ENCODE assay signal across 23 mouse cellular contexts in the genomic region with DNA sequence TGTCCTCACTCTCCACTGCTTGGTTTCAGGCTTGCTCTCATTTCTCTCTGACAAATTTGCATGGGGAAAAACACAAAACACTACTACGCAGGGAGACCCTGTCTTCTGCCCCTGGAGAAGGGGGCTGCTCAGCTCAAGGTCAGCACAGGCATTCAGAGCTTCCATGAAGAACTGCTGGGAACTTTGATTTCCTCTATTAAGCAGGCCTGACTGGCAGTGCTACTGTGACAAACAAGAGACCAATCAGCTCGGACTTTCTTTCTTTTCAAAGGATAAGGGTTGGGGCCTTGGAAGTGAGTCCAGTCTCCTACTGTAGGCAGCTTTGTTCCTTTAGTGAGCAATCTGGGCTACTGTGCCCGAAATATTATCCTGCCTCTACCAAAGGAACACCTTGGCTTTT.
DNase-seq lines count a peak whose midpoint lies in the region; ATAC-seq and TF ChIP-seq lines count a peak whose summit lies in the region.
"Had no signal": no experiment of that assay in that cellular context is flagged by ENCODE, and none has a peak within 500 bp of the region (broad histone marks: within the 10 kb centered on the region; RNA-seq: fewer than 3 reads in every experiment).

No protein-coding gene starts in this region.

- ATAC-seq in midbrain, embryonic 11.5 days (ENCODE audit: low FRiP score), result no peak; the same call in 1 of the 2 replicates
- no peak for ATAC-seq in midbrain, embryonic 14.5 days (ENCODE audit: low FRiP score, low TSS enrichment)
- peak; percentile 70; the same call in 1 of the 2 replicates for ATAC-seq in forebrain, embryonic 16.5 days
- ATAC-seq in hindbrain, postnatal 0 days, result 0 out of 2 replicates have a peak, but pooled peaks have one; percentile 35
- no peak for ATAC-seq in kidney, embryonic 16.5 days (ENCODE audit: low FRiP score, low TSS enrichment)
- ATAC-seq: inflammation-experienced regulatory T-cells, adult 6 months; liver, postnatal 0 days had no signal

- H3K4me3 ChIP-seq in midbrain, embryonic 11.5 days (ENCODE audit: low read depth, low read length), result no peak overlapping the region
- no peak overlapping the region for H3K4me3 ChIP-seq in midbrain, embryonic 14.5 days (replicated peaks; ENCODE audit: low read depth, low read length)
- no peak overlapping the region for H3K4me3 ChIP-seq in embryonic facial prominence, embryonic 10.5 days
- no peak overlapping the region for H3K4me3 ChIP-seq in forebrain, embryonic 16.5 days (replicated peaks; ENCODE audit: low read length)
- H3K4me3 ChIP-seq in hindbrain, postnatal 0 days (ENCODE audit: low read length), result no peak overlapping the region
- H3K4me3 ChIP-seq in kidney, embryonic 16.5 days (ENCODE audit: low read length), result no peak overlapping the region
- H3K4me3 ChIP-seq: embryonic facial prominence, embryonic 12.5 days; heart, embryonic 15.5 days; neural tube, embryonic 15.5 days had no signal

- H3K27me3 ChIP-seq in midbrain, embryonic 11.5 days (ENCODE audit: control insufficient read depth, insufficient read depth, low read length), result peaks cover 3% of the 10 kb centered on the region; the same call in 1 of the 2 replicates
- no peaks in the 10 kb centered on the region for H3K27me3 ChIP-seq in midbrain, embryonic 14.5 days (ENCODE audit: control insufficient read depth, insufficient read depth, low read length)
- H3K27me3 ChIP-seq in embryonic facial prominence, embryonic 10.5 days (replicated peaks; ENCODE audit: low read depth, poor library complexity, severe bottlenecking), result peaks cover 13% of the 10 kb centered on the region
- no peaks in the 10 kb centered on the region for H3K27me3 ChIP-seq in forebrain, embryonic 16.5 days (replicated peaks; ENCODE audit: control insufficient read depth, insufficient read depth, low read length)
- H3K27me3 ChIP-seq in hindbrain, postnatal 0 days (ENCODE audit: insufficient read depth, low read length), result no peaks in the 10 kb centered on the region; the same call in 1 of the 2 replicates
- H3K27me3 ChIP-seq in kidney, embryonic 16.5 days (ENCODE audit: insufficient read depth, low read length), result no peaks in the 10 kb centered on the region
- H3K27me3 ChIP-seq: embryonic facial prominence, embryonic 12.5 days; neural tube, embryonic 15.5 days had no signal

- H3K9ac ChIP-seq in midbrain, embryonic 11.5 days (ENCODE audit: low read length), result no peak overlapping the region
- no peak overlapping the region for H3K9ac ChIP-seq in midbrain, embryonic 14.5 days (replicated peaks; ENCODE audit: low read length)
- no peak overlapping the region for H3K9ac ChIP-seq in forebrain, embryonic 16.5 days (replicated peaks; ENCODE audit: low read depth, low read length)
- no peak overlapping the region for H3K9ac ChIP-seq in hindbrain, postnatal 0 days (replicated peaks; ENCODE audit: low read length)
- H3K9ac ChIP-seq in kidney, embryonic 16.5 days (replicated peaks; ENCODE audit: low read length), result no peak overlapping the region
- H3K9ac ChIP-seq: embryonic facial prominence, embryonic 12.5 days; heart, embryonic 15.5 days; liver, postnatal 0 days; neural tube, embryonic 15.5 days had no signal

- DNase-seq in midbrain, embryonic 11.5 days (ENCODE audit: low spot score, missing footprints), result peak; percentile 85
- no peak for DNase-seq in midbrain, embryonic 14.5 days
- no peak for DNase-seq in embryonic facial prominence, embryonic 10.5 days (ENCODE audit: low spot score)
- no peak for DNase-seq in hindbrain, postnatal 0 days (ENCODE audit: low spot score)
- DNase-seq in cerebellum, postnatal 25 days, result no peak
- DNase-seq: adrenal gland, postnatal 14 days; cerebellum, adult 9-10 months; gastrocnemius, postnatal 36 days; heart, postnatal 36 days; kidney, adult 18-20 months; liver, postnatal 0 days; lung, postnatal 14 days; right cerebral cortex, adult 18-20 months; right cerebral cortex, postnatal 4 days; thymus, postnatal 36 days had no signal

- no peaks in the 10 kb centered on the region for H3K36me3 ChIP-seq in midbrain, embryonic 11.5 days (ENCODE audit: control insufficient read depth, insufficient read depth, low read length)
- no peaks in the 10 kb centered on the region for H3K36me3 ChIP-seq in midbrain, embryonic 14.5 days (ENCODE audit: control insufficient read depth, insufficient read depth, low read length)
- peaks cover 8% of the 10 kb centered on the region; the same call in 1 of the 2 replicates for H3K36me3 ChIP-seq in embryonic facial prominence, embryonic 10.5 days (replicated peaks)
- no peaks in the 10 kb centered on the region for H3K36me3 ChIP-seq in forebrain, embryonic 16.5 days (ENCODE audit: control insufficient read depth, insufficient read depth)
- H3K36me3 ChIP-seq in hindbrain, postnatal 0 days (ENCODE audit: insufficient read depth, low read length), result no peaks in the 10 kb centered on the region
- no peaks in the 10 kb centered on the region for H3K36me3 ChIP-seq in kidney, embryonic 16.5 days (ENCODE audit: insufficient read depth, low read length)
- H3K36me3 ChIP-seq: heart, embryonic 15.5 days; neural tube, embryonic 15.5 days had no signal

- no peak for TF ChIP-seq CTCF in hindbrain, postnatal 0 days (IDR thresholded peaks at IDR 0.05; ENCODE audit: low read depth)

- H3K4me2 ChIP-seq in midbrain, embryonic 11.5 days, result no peak overlapping the region
- H3K4me2 ChIP-seq in midbrain, embryonic 14.5 days (ENCODE audit: low read length), result no peak overlapping the region
- H3K4me2 ChIP-seq in forebrain, embryonic 16.5 days (ENCODE audit: low read length), result no peak overlapping the region
- no peak overlapping the region for H3K4me2 ChIP-seq in hindbrain, postnatal 0 days (ENCODE audit: low read depth, low read length)
- H3K4me2 ChIP-seq in kidney, embryonic 16.5 days (replicated peaks; ENCODE audit: low read depth, low read length), result no peak overlapping the region
- H3K4me2 ChIP-seq: embryonic facial prominence, embryonic 12.5 days; heart, embryonic 15.5 days; liver, embryonic 11.5 days; neural tube, embryonic 15.5 days had no signal

- H3K4me1 ChIP-seq in midbrain, embryonic 11.5 days (ENCODE audit: control insufficient read depth, insufficient read depth, low read length), result no peaks in the 10 kb centered on the region
- H3K4me1 ChIP-seq in midbrain, embryonic 14.5 days (ENCODE audit: control insufficient read depth, insufficient read depth, low read length), result no peaks in the 10 kb centered on the region
- peaks cover 14% of the 10 kb centered on the region for H3K4me1 ChIP-seq in embryonic facial prominence, embryonic 10.5 days
- no peaks in the 10 kb centered on the region; the same call in 1 of the 2 replicates for H3K4me1 ChIP-seq in forebrain, embryonic 16.5 days (replicated peaks; ENCODE audit: control insufficient read depth, insufficient read depth, low read length)
- no peaks in the 10 kb centered on the region for H3K4me1 ChIP-seq in hindbrain, postnatal 0 days (ENCODE audit: insufficient read depth, low read length)
- no peaks in the 10 kb centered on the region for H3K4me1 ChIP-seq in kidney, embryonic 16.5 days (ENCODE audit: insufficient read depth, low read length)
- H3K4me1 ChIP-seq: embryonic facial prominence, embryonic 12.5 days; neural tube, embryonic 15.5 days had no signal

- no peaks in the 10 kb centered on the region for H3K9me3 ChIP-seq in midbrain, embryonic 11.5 days (ENCODE audit: control insufficient read depth, low read length)
- H3K9me3 ChIP-seq in midbrain, embryonic 14.5 days (ENCODE audit: control insufficient read depth, low read length), result no peaks in the 10 kb centered on the region
- H3K9me3 ChIP-seq in embryonic facial prominence, embryonic 10.5 days, result no peaks in the 10 kb centered on the region
- no peaks in the 10 kb centered on the region for H3K9me3 ChIP-seq in forebrain, embryonic 16.5 days (ENCODE audit: control insufficient read depth, low read length)
- no peaks in the 10 kb centered on the region for H3K9me3 ChIP-seq in hindbrain, postnatal 0 days (ENCODE audit: low read length)
- no peaks in the 10 kb centered on the region for H3K9me3 ChIP-seq in kidney, embryonic 16.5 days (ENCODE audit: low read length)
- H3K9me3 ChIP-seq: embryonic facial prominence, embryonic 12.5 days; heart, embryonic 15.5 days; neural tube, embryonic 15.5 days had no signal

- 43% methylated on average over 3 of the region's 3 CpGs for WGBS in midbrain, embryonic 11.5 days
- WGBS in midbrain, embryonic 14.5 days, result 30% methylated on average over 3 of the region's 3 CpGs
- 53% methylated on average over 3 of the region's 3 CpGs for WGBS in embryonic facial prominence, embryonic 10.5 days
- WGBS in forebrain, embryonic 16.5 days, result 18% methylated on average over 3 of the region's 3 CpGs
- 41% methylated on average over 3 of the region's 3 CpGs for WGBS in hindbrain, postnatal 0 days
- WGBS in kidney, embryonic 16.5 days, result 63% methylated on average over 3 of the region's 3 CpGs

- H3K27ac ChIP-seq in midbrain, embryonic 11.5 days (ENCODE audit: low read depth, low read length), result no peak overlapping the region
- no peak overlapping the region for H3K27ac ChIP-seq in midbrain, embryonic 14.5 days (replicated peaks; ENCODE audit: low read depth, low read length)
- H3K27ac ChIP-seq in embryonic facial prominence, embryonic 10.5 days (replicated peaks), result 0 out of 2 replicates have a peak overlapping the region, but pooled peaks have one; percentile 19
- H3K27ac ChIP-seq in forebrain, embryonic 16.5 days (ENCODE audit: low read length), result no peak overlapping the region
- H3K27ac ChIP-seq in hindbrain, postnatal 0 days, result no peak overlapping the region
- no peak overlapping the region for H3K27ac ChIP-seq in kidney, embryonic 16.5 days (ENCODE audit: low read length)
- H3K27ac ChIP-seq: embryonic facial prominence, embryonic 12.5 days; heart, embryonic 15.5 days; kidney, postnatal 0 days; neural tube, embryonic 15.5 days had no signal

Comparison
In these comparisons a context has a peak if more than half of its experiments do, and no peak if none do; other contexts are left out.
1. ATAC-seq: peak in forebrain, embryonic 16.5 days (single experiment) and hindbrain, postnatal 0 days (single experiment); none in midbrain, embryonic 11.5 days (single experiment), midbrain, embryonic 14.5 days (single experiment) and kidney, embryonic 16.5 days (single experiment).